Mouse (Mus musculus) limb, embryonic 13.5 days (tissue): Measurements from ENCODE around the gene Htra1. TPM values are rescaled to one million over a fixed set of nuclear protein-coding genes. Genes with fewer than 3 reads are reported as not detected.

Experiments
- ATAC-seq: fragments of 200-750 bp; cut with Nextera tagmentation; 2 replicates; pipeline ENCODE4 v1.8.0; 2017; ENCODE audit warnings: low read depth, moderate number of reproducible peaks, moderate TSS enrichment; ENCODE audit not compliant: low FRiP score
- H3K27ac ChIP-seq: fragments of 300-500 bp; sonication (generic); 2 replicates; pipeline ENCODE4 v1.5.1; 2015; ENCODE audit warnings: inconsistent platforms, mild to moderate bottlenecking, moderate library complexity
- H3K27me3 ChIP-seq: fragments of 300-500 bp; sonication (generic); 2 replicates; pipeline ENCODE4 v1.6.1; 2015; ENCODE audit warnings: mild to moderate bottlenecking, inconsistent platforms
- H3K36me3 ChIP-seq: fragments of 300-500 bp; sonication (generic); 2 replicates; pipeline ENCODE4 v1.6.1; 2015; ENCODE audit warnings: inconsistent platforms, mild to moderate bottlenecking, moderate library complexity
- H3K4me1 ChIP-seq: fragments of 300-500 bp; sonication (generic); 2 replicates; pipeline ENCODE4 v1.6.1; 2015; ENCODE audit warnings: inconsistent platforms
- H3K4me2 ChIP-seq: fragments of 300-500 bp; sonication (generic); replicated peaks from 2 replicates; pipeline ENCODE4 v1.6.1; 2015; ENCODE audit warnings: inconsistent platforms, mild to moderate bottlenecking, moderate library complexity
- H3K4me3 ChIP-seq: fragments of 300-500 bp; sonication (generic); 2 replicates; pipeline ENCODE4 v1.5.1; 2015; ENCODE audit warnings: moderate library complexity, mild to moderate bottlenecking, inconsistent platforms
- H3K9ac ChIP-seq: fragments of 300-500 bp; sonication (generic); 2 replicates; pipeline ENCODE4 v1.6.1; 2015; ENCODE audit warnings: mild to moderate bottlenecking, inconsistent platforms
- H3K9me3 ChIP-seq: fragments of 300-500 bp; sonication (generic); 2 replicates; pipeline ENCODE4 v1.6.1; 2016; ENCODE audit warnings: inconsistent platforms
- WGBS: fragments of 180-500 bp; shearing (Covaris S2); methylation state at CpG from one replicate; pipeline ENCODE4 v1.1.7; 2015; 5-methylcytosine and 5-hydroxymethylcytosine counted together
- polyA plus RNA-seq: library from polyadenylated mRNA; unstranded; fragments of >200 nt; fragmentation: Nextera tagmentation; extraction: Ambion mirVana; gene quantifications from 2 replicates; pipeline ENCODE4 v1.2.1, GENCODE M21; 2015

Gene Htra1
- polyA plus RNA-seq, result 78.4 and 87.6 TPM in 2 replicates

DNA sequence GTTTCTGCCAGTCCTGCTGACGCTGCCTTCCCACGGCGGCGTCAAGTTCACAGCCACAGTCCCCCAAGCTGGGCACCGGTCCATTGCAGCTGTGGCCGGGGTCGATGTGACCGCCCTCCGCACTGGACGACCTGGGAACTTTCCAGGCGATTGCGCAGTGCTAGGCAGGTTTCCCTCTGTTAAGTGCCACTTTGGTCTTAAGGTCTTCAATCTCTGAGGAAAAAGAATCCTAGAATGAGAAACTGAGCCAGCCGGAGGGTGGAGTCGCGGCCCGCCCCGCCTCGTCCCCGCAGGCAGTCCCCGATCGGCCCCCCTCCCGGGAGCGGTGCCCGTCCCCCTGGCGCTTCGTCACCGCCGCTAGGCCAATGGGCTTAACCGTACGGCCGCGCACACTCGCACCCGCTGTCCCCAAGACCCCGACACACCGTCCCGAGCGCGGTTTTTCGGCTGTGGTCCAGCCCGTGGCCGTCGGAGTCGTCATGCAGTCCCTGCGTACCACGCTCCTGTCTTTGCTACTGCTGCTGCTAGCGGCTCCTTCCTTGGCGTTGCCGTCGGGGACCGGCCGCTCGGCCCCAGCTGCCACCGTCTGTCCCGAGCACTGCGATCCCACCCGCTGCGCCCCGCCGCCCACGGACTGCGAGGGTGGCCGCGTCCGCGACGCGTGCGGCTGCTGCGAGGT, at the start of gene Htra1:
Gene Htra1 (plus strand): TSS at position 319 of the 679 bp plus-strand sequence.
- Histone ChIP-seq H3K9me3 (no peaks in the 10 kb centered on the region), H3K36me3 (no peaks in the 10 kb centered on the region), H3K4me1 (peaks cover 36% of the 10 kb centered on the region), H3K9ac (peak within 1 kb of the TSS; percentile 67), H3K27me3 (peaks cover 78% of the 10 kb centered on the region), H3K4me2 (peak within 1 kb of the TSS; percentile 85), H3K4me3 (peak within 1 kb of the TSS; percentile 59), H3K27ac (peak within 1 kb of the TSS; percentile 10; the same call in 1 of the 2 replicates)
- ATAC-seq, result peak; percentile 76
- under 1% methylated on average over 70 of the region's 70 CpGs for WGBS

DNA sequence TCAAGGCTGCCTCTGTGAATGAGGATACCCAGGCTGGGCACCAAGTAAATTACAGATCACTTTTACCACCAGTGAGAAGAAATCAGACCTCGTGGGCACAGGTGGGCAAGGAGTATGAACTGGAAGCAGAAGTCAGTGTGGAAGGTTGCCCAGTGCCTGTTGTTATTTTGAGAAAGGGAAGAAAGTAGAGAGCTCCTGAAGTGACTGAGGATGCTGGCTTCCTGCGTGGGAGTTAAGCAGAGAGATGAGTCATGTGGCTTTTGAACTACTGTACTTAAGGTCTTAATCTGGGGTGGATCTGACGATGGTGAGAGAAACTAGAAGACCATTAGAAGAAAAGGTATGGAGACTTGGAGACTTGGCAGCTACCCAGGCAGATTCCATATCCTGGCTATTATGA, 49.7 kb upstream of the Htra1 start:
- Histone ChIP-seq H3K27me3 (no peaks in the 10 kb centered on the region), H3K9me3 (no peaks in the 10 kb centered on the region), H3K9ac (no peak overlapping the region), H3K27ac (no peak overlapping the region), H3K36me3 (peaks cover 16% of the 10 kb centered on the region), H3K4me3 (no peak overlapping the region), H3K4me2 (no peak overlapping the region), H3K4me1 (no peaks in the 10 kb centered on the region)
- WGBS, result 84% methylated on average over 3 of the region's 3 CpGs
- ATAC-seq, result no peak

DNA sequence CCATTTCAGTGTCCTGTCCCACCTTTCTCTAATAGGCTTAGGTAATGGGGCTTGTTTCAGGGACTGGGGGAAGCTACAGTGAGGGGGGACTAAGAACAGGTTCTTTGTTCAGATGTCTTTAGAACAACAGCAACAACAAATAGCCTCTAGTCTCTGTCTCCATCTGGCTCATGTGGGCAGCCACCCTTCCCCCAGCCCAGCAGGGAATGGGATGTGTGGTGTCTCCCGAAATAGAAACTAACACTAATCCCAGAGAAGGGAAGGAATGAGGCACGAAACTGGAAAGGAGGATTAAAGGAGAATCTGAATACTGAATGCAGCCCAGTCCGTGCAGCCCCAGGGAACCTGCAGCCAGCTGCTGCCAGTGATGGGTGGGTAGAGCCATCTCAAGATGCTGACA, 48.0 kb upstream of the Htra1 start:
- WGBS, result 42% methylated on average over 3 of the region's 3 CpGs

DNA sequence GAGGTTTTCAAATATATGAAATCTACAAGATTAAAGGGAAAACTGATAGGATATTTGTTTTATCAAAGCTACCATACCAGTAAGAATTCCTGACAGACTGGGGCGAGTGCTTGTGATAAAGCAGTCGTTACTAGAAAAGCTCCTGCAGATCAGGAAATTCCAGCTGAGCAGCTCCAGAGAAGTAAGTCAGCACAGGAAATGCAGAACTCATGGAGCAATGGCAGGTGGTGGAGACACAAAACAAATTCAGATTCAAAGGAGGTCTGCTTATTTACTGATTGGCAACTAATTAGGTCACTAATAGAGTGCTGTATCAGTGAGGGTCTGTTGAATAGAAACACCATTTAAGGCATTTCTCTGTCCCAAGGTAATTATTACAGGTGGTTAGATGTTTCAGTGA, 45.0 kb upstream of the Htra1 start:
- 14% methylated on average over 2 of the region's 2 CpGs for WGBS
- H3K4me2 ChIP-seq, result no peak overlapping the region
- no peak overlapping the region for H3K27ac ChIP-seq
- H3K27me3 ChIP-seq, result no peaks in the 10 kb centered on the region
- no peak for ATAC-seq
- H3K4me1 ChIP-seq, result peaks cover 5% of the 10 kb centered on the region; the same call in 1 of the 2 replicates
- no peak overlapping the region for H3K4me3 ChIP-seq
- H3K36me3 ChIP-seq, result peaks cover 14% of the 10 kb centered on the region
- H3K9ac ChIP-seq, result no peak overlapping the region
- no peaks in the 10 kb centered on the region for H3K9me3 ChIP-seq

More for the DNA sequence above, 48.0 kb upstream of the Htra1 start:
- no peaks in the 10 kb centered on the region for H3K9me3 ChIP-seq
- ATAC-seq, result no peak
- H3K27ac ChIP-seq, result no peak overlapping the region
- H3K36me3 ChIP-seq, result peaks cover 16% of the 10 kb centered on the region
- no peak overlapping the region for H3K4me3 ChIP-seq
- peaks cover 2% of the 10 kb centered on the region; the same call in 1 of the 2 replicates for H3K4me1 ChIP-seq
- no peaks in the 10 kb centered on the region for H3K27me3 ChIP-seq
- H3K4me2 ChIP-seq, result no peak overlapping the region
- no peak overlapping the region for H3K9ac ChIP-seq

DNA sequence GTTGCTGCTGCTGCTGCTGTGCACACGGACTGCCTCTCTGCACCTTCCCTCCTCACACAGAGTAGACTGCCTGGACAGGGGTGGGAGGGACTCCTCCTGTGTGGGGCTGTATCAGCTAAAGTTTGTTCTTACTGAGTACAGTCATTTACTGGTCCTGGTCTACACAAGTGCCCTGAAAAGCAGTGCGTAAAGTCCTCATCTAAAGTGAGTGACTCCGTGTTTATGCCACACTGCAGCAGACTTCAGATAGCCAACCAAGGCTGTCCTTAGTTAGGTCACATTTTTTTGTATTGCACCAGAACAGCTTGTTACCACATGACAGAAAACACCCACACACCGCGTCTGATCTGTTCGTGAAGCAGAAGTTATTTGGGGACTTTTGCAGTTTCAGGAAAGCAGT, 42.9 kb upstream of the Htra1 start:
- Histone ChIP-seq H3K4me2 (no peak overlapping the region), H3K27me3 (no peaks in the 10 kb centered on the region), H3K27ac (no peak overlapping the region), H3K36me3 (peaks cover 18% of the 10 kb centered on the region), H3K4me1 (peaks cover 5% of the 10 kb centered on the region; the same call in 1 of the 2 replicates), H3K4me3 (no peak overlapping the region), H3K9me3 (no peaks in the 10 kb centered on the region), H3K9ac (no peak overlapping the region)
- no peak for ATAC-seq
- 55% methylated on average over 6 of the region's 6 CpGs for WGBS

DNA sequence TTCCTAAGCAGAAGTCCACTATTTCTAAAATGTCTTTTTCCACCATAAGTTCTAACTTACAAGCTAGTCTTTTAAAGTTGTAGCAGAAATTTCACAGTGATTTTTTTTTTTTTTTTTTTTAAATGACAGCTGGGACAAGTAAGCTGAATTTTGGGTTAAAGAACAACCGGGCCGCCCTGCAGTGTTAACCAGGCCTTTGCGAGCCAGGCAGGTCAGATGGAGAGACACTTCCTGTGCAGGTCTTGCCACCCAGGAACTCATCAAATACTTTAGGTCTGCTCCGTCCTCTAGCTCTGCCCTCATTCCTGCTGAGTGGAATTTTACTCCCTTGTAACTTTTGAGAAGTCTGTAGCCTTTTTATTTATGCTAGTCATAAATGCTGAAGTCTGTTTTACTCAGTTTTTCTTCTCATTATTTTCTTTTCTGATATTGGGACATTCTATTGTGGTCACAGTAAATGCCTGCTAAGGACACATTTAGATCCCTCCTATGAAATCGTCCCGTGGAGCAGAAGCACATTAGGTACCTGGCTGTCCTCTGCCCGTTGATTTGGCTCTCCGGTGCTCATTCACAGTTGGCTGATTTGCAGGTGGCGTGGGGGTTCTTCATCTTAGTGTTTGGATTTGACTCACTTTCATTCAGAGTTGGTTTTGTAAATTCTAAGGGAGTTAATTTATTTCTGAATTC, 40.8 kb upstream of the Htra1 start:
- no peak overlapping the region for H3K27ac ChIP-seq
- H3K9me3 ChIP-seq, result no peaks in the 10 kb centered on the region
- H3K27me3 ChIP-seq, result no peaks in the 10 kb centered on the region
- no peak overlapping the region for H3K4me3 ChIP-seq
- no peak overlapping the region for H3K9ac ChIP-seq
- WGBS, result 66% methylated on average over 9 of the region's 9 CpGs
- H3K4me2 ChIP-seq, result no peak overlapping the region
- no peak for ATAC-seq
- H3K4me1 ChIP-seq, result peaks cover 5% of the 10 kb centered on the region; the same call in 1 of the 2 replicates
- peaks cover 24% of the 10 kb centered on the region for H3K36me3 ChIP-seq

DNA sequence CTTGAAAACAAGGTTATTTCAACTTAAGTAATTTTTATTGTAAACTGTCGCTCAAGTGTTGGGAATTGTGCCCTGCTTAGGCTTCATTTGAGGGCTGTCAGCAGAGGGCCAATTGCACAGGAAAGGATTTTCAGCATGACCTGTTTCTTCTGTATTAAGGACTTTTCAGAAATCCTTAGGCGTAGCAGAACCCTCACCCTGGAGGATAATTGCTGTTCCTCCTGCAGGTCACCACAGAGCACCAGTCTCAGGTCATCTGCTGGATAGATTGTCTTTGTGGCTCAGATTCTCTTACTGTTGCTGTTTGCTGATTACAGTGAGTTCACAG, 40.3 kb upstream of the Htra1 start:
- ATAC-seq, result no peak
- H3K4me2 ChIP-seq, result no peak overlapping the region
- H3K4me1 ChIP-seq, result peaks cover 5% of the 10 kb centered on the region; the same call in 1 of the 2 replicates
- no peaks in the 10 kb centered on the region for H3K27me3 ChIP-seq
- H3K27ac ChIP-seq, result no peak overlapping the region
- H3K9ac ChIP-seq, result no peak overlapping the region
- WGBS, result 82% methylated on average over 2 of the region's 2 CpGs
- H3K36me3 ChIP-seq, result peaks cover 26% of the 10 kb centered on the region
- no peaks in the 10 kb centered on the region for H3K9me3 ChIP-seq
- no peak overlapping the region for H3K4me3 ChIP-seq

DNA sequence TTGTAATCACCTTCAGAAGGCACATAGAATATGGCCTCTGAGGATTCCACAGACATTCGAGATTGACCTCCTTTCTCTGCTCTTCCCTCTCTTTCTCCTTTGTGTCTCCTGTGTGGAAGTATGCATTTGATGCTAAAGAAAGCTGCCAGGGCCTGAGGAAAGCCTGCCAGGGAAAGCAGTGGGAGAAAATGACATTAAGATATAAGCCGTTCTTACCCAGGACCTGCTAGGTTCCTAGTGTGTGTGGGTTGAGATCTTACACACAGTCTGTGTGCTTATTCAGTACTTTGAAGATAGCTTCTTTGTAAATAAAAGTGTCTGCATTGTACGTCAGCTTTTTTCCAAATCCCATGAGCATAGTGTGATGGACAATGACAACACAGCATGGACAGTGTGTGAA, 39.8 kb upstream of the Htra1 start:
- Histone ChIP-seq H3K4me2 (no peak overlapping the region), H3K9ac (no peak overlapping the region), H3K4me1 (peaks cover 5% of the 10 kb centered on the region; the same call in 1 of the 2 replicates), H3K27me3 (no peaks in the 10 kb centered on the region), H3K27ac (no peak overlapping the region), H3K36me3 (peaks cover 29% of the 10 kb centered on the region), H3K9me3 (no peaks in the 10 kb centered on the region), H3K4me3 (no peak overlapping the region)
- ATAC-seq, result no peak
- WGBS, result 78% methylated on average over 3 of the region's 3 CpGs

DNA sequence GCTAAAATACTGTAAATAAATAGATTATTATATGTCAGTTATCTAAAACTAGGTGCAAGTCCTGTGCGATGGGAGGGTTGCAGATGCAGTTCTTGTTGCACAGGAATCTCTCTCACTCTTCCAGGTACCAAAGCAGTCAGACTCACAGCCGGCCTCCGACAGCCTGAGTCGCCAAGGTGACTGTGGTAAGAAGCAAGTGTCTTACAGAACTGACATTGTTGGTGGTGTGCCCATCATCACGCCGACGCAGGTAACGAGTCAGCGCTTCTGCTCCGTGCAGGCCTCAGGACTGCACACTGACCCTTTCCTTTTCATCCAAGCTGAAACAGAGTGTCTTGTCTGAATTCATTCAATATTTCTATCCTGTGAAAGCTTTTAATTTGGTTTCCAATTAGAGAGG, 38.7 kb upstream of the Htra1 start:
- Histone ChIP-seq H3K36me3 (peaks cover 31% of the 10 kb centered on the region), H3K9me3 (no peaks in the 10 kb centered on the region), H3K9ac (no peak overlapping the region), H3K4me3 (no peak overlapping the region), H3K27ac (no peak overlapping the region), H3K4me1 (peaks cover 5% of the 10 kb centered on the region; the same call in 1 of the 2 replicates), H3K4me2 (no peak overlapping the region), H3K27me3 (no peaks in the 10 kb centered on the region)
- 91% methylated on average over 10 of the region's 10 CpGs for WGBS
- no peak for ATAC-seq

DNA sequence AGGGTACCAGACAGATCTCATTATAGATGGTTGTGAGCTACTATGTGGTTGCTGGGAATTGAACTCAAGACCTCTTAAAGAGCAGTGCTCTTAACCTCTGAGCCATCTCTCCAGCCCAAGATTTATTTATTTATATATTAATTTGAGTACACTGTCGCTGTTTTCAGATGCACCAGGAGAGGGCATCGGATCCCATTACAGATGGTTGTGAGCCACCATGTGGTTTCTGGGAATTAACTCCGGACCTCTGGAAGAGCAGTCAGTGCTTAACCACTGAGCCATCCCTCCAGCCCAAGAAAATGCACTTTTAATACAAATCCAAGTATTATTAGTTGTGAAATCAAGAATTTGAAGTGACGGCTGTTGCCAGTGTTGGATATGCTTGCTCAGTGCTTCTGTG, 37.5 kb upstream of the Htra1 start:
- no peaks in the 10 kb centered on the region for H3K27me3 ChIP-seq
- H3K9ac ChIP-seq, result no peak overlapping the region
- no peak for ATAC-seq
- H3K27ac ChIP-seq, result no peak overlapping the region
- H3K9me3 ChIP-seq, result no peaks in the 10 kb centered on the region
- H3K4me1 ChIP-seq, result no peaks in the 10 kb centered on the region
- peaks cover 37% of the 10 kb centered on the region for H3K36me3 ChIP-seq
- WGBS, result 85% methylated on average over 4 of the region's 4 CpGs
- H3K4me3 ChIP-seq, result no peak overlapping the region
- no peak overlapping the region for H3K4me2 ChIP-seq

DNA sequence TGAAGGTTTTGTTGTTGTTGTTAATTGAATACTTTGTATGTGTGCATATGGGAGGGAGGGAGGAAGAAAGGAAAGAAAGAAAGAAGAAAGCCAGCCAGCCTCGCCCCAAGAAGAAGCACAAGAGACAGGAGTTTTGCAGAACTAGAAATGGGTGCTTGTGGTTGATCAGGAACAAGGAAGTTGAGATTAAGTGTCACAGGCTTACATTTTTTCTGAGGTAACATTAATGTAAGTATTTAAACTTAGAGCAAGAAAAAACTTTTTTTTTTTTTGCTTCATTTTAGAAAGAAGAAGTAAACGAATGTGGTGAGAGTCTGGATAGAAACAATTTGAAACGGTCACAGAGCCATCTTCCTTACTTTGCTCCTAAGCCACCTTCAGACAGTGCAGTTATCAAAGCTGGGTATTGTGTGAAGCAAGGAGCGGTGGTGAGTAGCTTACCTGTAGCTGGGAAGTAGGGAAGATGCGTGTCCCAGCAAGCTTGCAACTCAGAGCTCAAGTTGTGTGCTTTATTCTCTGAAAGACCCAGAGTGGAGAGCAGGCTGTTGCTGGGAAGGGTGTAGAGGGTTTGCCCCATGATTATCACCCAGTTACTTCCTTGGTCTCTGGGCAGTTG, 35.6 kb upstream of the Htra1 start:
- ATAC-seq, result no peak
- no peaks in the 10 kb centered on the region for H3K9me3 ChIP-seq
- H3K9ac ChIP-seq, result no peak overlapping the region
- no peak overlapping the region for H3K4me2 ChIP-seq
- H3K4me3 ChIP-seq, result no peak overlapping the region
- 93% methylated on average over 5 of the region's 5 CpGs for WGBS
- no peaks in the 10 kb centered on the region for H3K27me3 ChIP-seq
- no peaks in the 10 kb centered on the region for H3K4me1 ChIP-seq
- no peak overlapping the region for H3K27ac ChIP-seq
- peaks cover 48% of the 10 kb centered on the region for H3K36me3 ChIP-seq

DNA sequence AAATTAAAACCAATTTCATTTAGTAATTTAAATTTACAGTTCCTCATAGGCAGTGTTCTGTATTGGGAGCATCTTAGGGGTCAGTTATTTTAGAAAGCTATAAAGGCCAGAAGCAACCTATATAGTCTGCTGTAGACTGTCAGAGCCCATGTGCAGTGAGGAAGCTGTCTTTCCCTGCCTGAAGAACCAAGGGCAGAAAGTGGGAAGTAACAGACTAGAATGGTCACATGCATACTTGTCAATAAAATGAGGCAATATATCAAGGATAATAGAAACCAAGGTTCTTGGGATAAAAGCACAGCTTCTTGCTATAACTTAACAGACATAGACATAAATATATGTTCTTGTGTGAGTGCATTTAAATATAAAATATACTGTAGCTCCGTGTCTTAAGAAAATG, 33.0 kb upstream of the Htra1 start:
- H3K4me3 ChIP-seq, result no peak overlapping the region
- 94% methylated on average over 1 of the region's 1 CpGs for WGBS
- no peak overlapping the region for H3K4me2 ChIP-seq
- no peak for ATAC-seq
- H3K27me3 ChIP-seq, result no peaks in the 10 kb centered on the region
- H3K9me3 ChIP-seq, result no peaks in the 10 kb centered on the region
- no peaks in the 10 kb centered on the region for H3K4me1 ChIP-seq
- H3K27ac ChIP-seq, result no peak overlapping the region
- H3K9ac ChIP-seq, result no peak overlapping the region
- peaks cover 35% of the 10 kb centered on the region for H3K36me3 ChIP-seq
